Mouse (Mus musculus) 3T3-L1 (cell line): Measurements from ENCODE around the gene Zfp512b.

ENCODE experiments used
- DNase-seq: peaks from one replicate; pipeline ENCODE4 v3.0.0-alpha.2; 2015; ENCODE audit warnings: low read depth, low spot score

The Zfp512b gene

DNA sequence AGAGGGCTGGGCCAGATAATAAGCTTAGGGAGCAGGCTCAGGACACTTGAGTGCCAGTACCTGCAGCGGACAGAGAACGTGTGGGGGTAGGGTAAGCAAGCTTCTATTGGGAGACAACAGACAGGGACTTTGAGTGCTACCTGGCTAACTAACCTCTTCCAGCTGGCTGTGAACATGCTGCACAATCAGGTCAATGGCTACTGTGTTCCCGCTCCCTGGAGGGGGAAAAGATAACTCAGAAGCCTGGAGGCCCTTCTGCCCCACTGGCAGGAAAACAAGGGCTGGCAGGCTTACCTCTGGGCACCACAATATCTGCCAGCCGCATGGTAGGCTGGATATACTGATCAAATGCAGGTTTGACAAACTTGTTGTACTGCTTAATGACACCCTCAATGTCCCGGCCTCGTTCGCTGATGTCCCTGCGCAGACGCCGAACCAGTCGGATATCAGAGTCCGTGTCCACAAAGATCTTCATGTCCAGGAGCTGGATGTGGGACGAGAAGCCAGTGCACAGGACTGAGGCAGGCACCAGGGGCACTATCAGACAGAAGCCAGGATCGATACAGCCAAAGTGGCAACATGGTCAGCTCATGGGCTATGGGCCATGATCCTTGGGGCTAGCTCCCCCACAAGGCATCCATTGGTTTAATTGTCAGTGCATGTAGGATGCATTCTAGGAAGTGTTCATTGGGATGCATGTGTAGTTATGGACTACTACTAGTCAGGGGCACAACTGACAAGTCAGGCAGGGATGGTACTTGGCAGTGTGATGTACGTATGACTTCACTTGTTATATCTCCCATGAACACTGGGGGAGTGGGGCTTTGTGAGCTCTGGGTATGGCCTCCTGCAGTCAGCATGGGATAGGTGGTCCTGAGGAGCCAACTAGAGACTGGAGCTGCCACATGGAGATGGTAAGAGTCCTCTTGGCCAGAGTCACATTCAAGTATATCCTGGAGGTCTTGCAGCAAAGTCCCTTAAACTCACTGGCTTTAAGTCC is 19.4 kb downstream of the Zfp512b start:
- DNase-seq, result no peak

DNA sequence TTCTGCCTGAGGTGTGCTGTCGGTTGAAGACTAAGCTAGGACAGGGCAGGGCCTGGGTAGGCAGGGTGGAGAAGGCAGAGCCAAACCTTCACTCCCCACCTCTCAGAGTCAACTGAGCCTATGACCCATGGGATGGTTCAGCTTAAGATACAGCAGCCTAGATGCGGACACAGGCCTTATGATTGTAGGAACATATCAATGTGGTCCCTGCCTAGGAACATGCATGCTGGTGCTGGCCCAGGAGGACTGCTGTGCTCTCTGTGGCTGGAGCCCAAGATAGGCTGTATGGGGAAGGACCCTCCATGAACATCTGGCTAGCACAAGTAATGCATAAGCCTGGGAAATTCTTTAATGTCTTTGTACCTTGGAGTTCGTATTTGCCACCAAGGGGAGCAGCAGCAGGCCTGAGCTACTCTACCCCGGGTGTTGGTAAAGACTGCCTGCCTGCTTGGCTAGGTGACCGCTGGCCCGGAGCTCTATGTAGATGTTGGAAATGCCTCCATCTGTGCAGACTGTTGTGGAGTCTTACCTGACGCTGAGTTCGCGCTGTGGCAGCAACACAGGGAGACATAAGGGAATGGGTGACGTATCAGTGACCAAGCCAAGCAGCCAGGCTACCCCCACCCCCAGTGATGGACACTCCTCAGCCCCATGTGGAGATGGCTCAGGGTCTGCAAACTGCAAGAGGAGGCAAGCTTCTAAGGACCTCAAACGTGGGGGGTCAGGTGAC is 20.5 kb downstream of the Zfp512b start:
- no peak for DNase-seq

DNA sequence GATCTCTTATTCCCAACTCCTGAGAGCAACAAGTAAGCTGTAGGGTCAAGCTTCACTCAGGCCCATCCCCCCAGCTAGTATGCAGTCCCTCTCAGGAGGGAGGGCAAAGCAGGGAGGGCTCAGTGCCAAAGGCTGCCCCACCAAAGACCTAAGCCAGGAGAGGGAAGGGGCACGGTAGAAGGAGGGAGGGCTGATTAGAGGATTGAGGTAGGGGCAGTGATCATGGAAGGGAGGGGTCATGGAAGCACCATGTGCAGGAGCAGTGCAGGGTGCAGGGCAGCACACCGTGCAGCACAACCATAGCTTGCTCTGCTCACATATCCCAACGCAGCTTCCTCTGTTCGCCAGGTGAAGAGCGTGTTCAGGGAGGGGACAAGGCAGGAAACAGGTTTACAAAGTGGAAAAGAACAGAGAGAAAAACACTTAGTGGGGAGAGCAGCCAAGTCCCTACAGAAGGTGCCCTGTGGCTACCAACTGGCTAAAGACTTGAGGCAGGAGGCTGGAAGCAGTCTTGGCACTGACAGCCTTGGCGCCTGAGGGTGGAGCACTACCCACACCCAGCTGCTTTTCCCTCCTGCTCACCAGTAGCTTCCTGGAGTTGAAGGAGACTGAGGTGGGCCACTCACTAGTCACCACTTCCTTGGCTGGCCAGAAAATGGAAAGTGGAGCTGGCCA is 21.5 kb downstream of the Zfp512b start:
- peak; percentile 17 for DNase-seq

GRCm38 (mm10) chr2:181570375-181570774 is 22.2 kb downstream of the Zfp512b start:
- no peak for DNase-seq

- no peak for DNase-seq
Observed at GRCm38 (mm10) chr2:181569856-181570255, 22.7 kb downstream of the Zfp512b start.

DNA sequence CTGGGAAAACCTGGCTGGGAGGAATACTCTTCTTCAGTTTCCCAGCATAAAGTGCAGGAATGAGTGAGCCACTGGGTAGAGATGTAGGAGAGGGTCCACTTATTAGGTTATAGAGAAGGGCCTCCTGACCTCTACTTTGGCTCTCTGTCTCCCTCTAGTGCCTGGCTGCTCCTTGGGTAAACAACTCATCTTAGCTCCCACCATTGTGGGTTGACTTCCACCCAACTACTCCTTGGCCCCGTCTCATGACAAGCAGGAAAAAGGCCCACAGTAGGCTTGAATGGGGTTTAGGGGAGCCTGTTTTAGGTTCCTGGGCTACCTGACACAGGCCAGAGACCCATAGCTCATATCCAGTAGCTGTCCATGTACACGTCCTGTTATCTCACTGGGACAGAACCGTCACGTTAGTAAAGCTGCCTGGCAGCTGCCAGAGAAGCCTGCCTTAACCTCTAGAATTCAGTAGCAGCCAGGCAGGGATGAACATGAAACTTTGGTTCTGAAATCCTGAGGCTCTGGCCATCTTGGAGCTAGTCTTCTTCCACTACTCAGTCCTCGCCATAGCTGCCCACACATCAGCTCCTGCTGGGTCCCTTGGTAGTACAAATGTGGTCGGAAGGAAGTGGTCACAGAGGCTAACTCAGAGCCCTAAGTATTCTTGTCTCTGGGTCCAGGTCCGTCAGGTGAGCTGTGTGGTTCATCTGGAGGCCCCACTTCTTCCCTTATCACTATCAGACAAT is 24.2 kb downstream of the Zfp512b start:
- DNase-seq, result peak; percentile 70

DNA sequence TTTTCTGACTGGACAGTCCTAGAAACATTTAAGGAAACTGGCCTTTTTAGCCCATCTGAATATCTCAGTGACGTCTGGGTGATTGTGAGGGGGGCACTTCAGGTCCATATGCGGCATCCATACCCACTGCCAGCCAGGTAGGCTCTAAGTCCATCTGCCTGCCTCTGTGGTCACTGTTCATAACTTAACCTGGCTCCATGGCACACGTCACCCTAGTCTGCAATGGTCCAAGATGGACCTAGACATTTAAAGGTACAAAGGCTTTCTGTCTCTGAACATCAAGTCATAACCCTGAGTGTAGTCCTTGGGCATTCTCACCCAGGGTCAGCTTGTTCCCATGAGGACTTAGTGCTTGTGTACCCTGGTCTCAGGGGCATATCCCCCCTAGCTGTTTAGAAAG is 25.3 kb downstream of the Zfp512b start:
- no peak for DNase-seq

- DNase-seq, result no peak
Observed at GRCm38 (mm10) chr2:181553772-181554171, 38.8 kb downstream of the Zfp512b start.

DNA sequence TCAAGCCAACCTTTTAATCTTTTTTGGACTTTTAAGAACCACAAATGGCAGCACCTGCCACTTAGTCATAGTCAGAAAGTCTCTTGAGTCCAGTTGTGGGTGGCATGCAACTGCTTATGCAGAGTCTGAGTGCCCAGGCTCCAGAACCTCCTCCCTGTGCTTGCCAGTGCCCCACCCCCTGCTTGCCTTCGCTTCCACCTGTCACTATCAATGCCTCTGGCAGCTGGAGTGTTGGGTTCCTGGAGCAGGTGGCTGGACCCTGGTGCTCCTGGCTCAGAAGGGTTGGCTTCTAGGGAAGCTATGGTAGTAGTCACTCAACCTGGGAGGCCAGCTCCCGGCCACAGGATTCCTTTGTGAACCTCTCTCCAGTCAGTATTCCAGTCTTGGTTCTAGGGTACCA is 42.4 kb downstream of the Zfp512b start:
- no peak for DNase-seq

GRCm38 (mm10) chr2:181548682-181549081 is 43.9 kb downstream of the Zfp512b start:
- DNase-seq, result no peak

DNA sequence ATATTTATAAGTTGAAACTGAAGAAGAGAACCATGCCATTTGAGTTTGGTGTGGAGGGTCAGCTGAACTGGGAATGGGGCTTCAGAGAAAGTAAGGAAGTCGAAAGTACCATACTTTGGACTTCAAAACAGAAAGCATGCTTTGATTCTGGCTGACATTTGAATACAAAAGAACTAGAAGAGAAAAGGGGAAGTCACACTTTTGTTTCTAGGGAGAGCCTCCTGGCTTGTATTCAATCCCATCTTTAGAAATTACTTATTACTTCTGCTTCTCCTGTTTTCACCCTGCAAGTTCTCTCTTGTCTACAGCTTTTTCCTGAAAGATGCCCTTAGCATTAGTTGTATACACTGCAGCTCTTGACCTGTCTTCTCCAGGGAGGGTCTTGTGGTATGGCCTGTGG is 44.4 kb downstream of the Zfp512b start:
- DNase-seq, result no peak

GRCm38 (mm10) chr2:181546142-181546541 is 46.5 kb downstream of the Zfp512b start:
- DNase-seq, result no peak

DNA sequence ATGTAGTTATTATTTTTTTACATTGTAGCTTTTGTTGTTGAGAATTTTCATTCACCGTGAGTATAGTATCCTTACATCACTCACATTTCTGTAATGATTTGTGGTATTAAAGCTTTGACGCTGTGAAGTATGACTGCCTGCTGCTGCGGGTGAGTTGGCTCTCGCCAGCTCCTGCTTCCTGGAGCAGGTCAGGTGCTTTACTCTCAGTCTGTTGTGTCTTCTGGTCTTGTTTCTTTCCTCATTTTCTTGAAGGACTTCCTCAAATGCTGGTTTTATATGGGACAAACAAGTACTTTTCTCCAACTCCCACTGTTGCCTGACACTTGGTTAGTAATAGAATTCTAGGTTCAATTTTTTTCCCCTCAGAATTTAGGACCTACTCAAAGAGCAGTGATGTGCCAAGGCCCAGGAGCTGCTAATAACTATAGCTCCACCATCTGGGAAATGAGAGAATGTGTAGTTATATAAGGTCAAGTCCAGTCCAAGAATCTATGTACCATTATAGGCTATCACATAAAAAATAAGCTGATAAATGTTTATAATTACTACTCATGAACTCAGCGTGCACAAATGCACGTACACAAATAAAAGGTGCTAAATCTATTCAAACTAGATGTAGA is 50.7 kb downstream of the Zfp512b start:
- DNase-seq, result no peak

GRCm38 (mm10) chr2:181537444-181538047 is 55.1 kb downstream of the Zfp512b start:
- DNase-seq, result no peak

DNA sequence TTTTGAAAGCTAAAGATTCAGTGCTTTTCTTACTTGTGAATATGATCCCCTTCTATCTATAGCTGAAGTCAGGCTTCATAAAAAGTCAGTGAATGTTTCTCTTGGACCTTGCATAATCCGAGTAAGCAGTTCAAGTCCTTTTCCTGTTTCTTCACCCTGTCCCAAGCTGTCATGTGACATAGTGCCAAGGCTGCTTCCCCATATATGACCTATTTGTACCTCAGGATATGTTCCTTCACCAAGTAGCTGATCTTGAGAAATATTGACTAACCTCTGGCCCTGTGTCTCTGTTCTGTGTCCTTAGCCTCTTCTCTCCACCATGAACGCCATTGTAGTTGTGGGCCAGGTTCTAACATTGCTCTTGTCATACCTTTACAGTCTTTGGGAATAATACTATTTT is 56.2 kb downstream of the Zfp512b start:
- no peak for DNase-seq

DNA sequence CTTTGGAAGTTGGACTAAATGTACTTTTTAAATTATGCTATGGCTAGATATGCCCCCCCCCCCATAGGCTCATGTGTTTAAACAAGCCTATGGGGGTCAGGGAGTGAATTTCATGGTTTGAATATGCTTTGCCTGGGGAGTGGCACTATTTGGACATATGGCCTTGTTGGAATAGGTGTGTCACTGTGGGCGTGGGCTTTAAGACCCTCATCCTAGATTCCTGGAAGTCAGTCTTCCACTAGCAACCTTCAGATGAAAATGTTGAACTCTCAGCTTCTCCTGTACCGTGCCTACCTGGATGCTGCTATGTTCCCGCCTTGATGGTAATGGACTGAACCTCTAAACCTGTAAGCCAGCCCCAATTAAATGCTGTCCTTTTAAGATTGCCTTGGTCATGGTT is 60.0 kb downstream of the Zfp512b start:
- no peak for DNase-seq
